Mouse (Mus musculus) small intestine, adult 2 months (tissue): ENCODE data around the gene Cyp26b1. TPM values are rescaled to one million over a fixed set of nuclear protein-coding genes. Genes with fewer than 3 reads are reported as not detected.

Experiments used
- H3K27ac ChIP-seq: fragments of 200-500 bp; 2 replicates; pipeline ENCODE4 v1.5.1; 2012; ENCODE audit warnings: low read depth, low read length, control low read depth, inconsistent platforms; ENCODE audit not compliant: insufficient read depth
- H3K27me3 ChIP-seq: fragments of 200-500 bp; 2 replicates; pipeline ENCODE4 v1.6.1; 2012; ENCODE audit warnings: mild to moderate bottlenecking, moderate library complexity, low read length, inconsistent platforms; ENCODE audit not compliant: control insufficient read depth, insufficient read depth
- H3K36me3 ChIP-seq: fragments of 200-500 bp; 2 replicates; pipeline ENCODE4 v1.6.1; 2012; ENCODE audit warnings: mild to moderate bottlenecking, low read length, control low read depth, inconsistent platforms; ENCODE audit not compliant: control insufficient read depth, insufficient read depth
- H3K4me1 ChIP-seq: fragments of 200-500 bp; 2 replicates; pipeline ENCODE4 v1.6.1; 2012; ENCODE audit warnings: low read length, inconsistent platforms, mixed read lengths; ENCODE audit not compliant: control insufficient read depth, insufficient read depth, insufficient read length
- H3K4me3 ChIP-seq: fragments of 200-500 bp; 2 replicates; pipeline ENCODE4 v1.5.1; 2012; ENCODE audit warnings: low read depth, mild to moderate bottlenecking, control low read depth, inconsistent platforms, low read length, moderate library complexity
- CTCF ChIP-seq: fragments of 200-500 bp; IDR thresholded peaks from 2 replicates; pipeline ENCODE4 v1.5.1; 2012; ENCODE audit warnings: low read depth, mild to moderate bottlenecking, control low read depth, inconsistent platforms, low read length, moderate library complexity, mixed read lengths; ENCODE audit not compliant: insufficient replicate concordance, insufficient read length; ENCODE audit errors: extremely low read depth
- POLR2A ChIP-seq: fragments of 200-500 bp; IDR thresholded peaks from 2 replicates; pipeline ENCODE4 v1.6.1; 2012; ENCODE audit warnings: low read depth, mild to moderate bottlenecking, control low read depth, inconsistent platforms, low read length, moderate library complexity
- WGBS: fragments of 180-500 bp; shearing (Covaris S2); methylation state at CpG from one replicate; pipeline ENCODE4 v1.1.7; 2018; 5-methylcytosine and 5-hydroxymethylcytosine counted together
- polyA plus RNA-seq: library from polyadenylated mRNA; depleted of rRNA; stranded (reverse); fragments of >200 nt; gene quantifications from 2 replicates; pipeline ENCODE4 v1.2.3, GENCODE M21; 2012

Cyp26b1 gene
- polyA plus RNA-seq, 1 experiment = 3.0 TPM

- H3K4me1 ChIP-seq = no peaks in the 10 kb centered on the region
- no peak for TF ChIP-seq CTCF
- TF ChIP-seq POLR2A = no peak
- H3K4me3 ChIP-seq = no peak overlapping the region
- H3K27me3 ChIP-seq = no peaks in the 10 kb centered on the region
- no peaks in the 10 kb centered on the region for H3K36me3 ChIP-seq
- H3K27ac ChIP-seq = no peak overlapping the region
Observed at GRCm38 (mm10) chr6:84529912-84530311, 63.8 kb downstream of the Cyp26b1 start.

GRCm38 (mm10) chr6:84524901-84525601 lies 68.7 kb downstream of the Cyp26b1 start:
- Histone ChIP-seq H3K4me3 (no peak overlapping the region), H3K36me3 (no peaks in the 10 kb centered on the region), H3K27me3 (no peaks in the 10 kb centered on the region), H3K27ac (no peak overlapping the region), H3K4me1 (no peaks in the 10 kb centered on the region)
- 53% methylated on average over 7 of the region's 7 CpGs for WGBS
- TF ChIP-seq CTCF (no peak), POLR2A (no peak)
